Mouse (Mus musculus) limb, embryonic 13.5 days (tissue): ENCODE results near the gene Pnma5. TPM values are rescaled to one million over a fixed set of nuclear protein-coding genes. Genes with fewer than 3 reads are reported as not detected.
"Not testable (repeated sequence)": the region's sequence is repeated elsewhere in the genome, so short reads cannot be mapped to it uniquely, and the experiment has no call there.

Source experiments
- ATAC-seq: fragments of 200-750 bp; cut with Nextera tagmentation; 2 replicates; pipeline ENCODE4 v1.8.0; 2017; ENCODE audit warnings: low read depth, moderate number of reproducible peaks, moderate TSS enrichment; ENCODE audit not compliant: low FRiP score
- H3K27ac ChIP-seq: fragments of 300-500 bp; sonication (generic); 2 replicates; pipeline ENCODE4 v1.5.1; 2015; ENCODE audit warnings: inconsistent platforms, mild to moderate bottlenecking, moderate library complexity
- H3K27me3 ChIP-seq: fragments of 300-500 bp; sonication (generic); 2 replicates; pipeline ENCODE4 v1.6.1; 2015; ENCODE audit warnings: mild to moderate bottlenecking, inconsistent platforms
- H3K36me3 ChIP-seq: fragments of 300-500 bp; sonication (generic); 2 replicates; pipeline ENCODE4 v1.6.1; 2015; ENCODE audit warnings: inconsistent platforms, mild to moderate bottlenecking, moderate library complexity
- H3K4me1 ChIP-seq: fragments of 300-500 bp; sonication (generic); 2 replicates; pipeline ENCODE4 v1.6.1; 2015; ENCODE audit warnings: inconsistent platforms
- H3K4me2 ChIP-seq: fragments of 300-500 bp; sonication (generic); replicated peaks from 2 replicates; pipeline ENCODE4 v1.6.1; 2015; ENCODE audit warnings: inconsistent platforms, mild to moderate bottlenecking, moderate library complexity
- H3K4me3 ChIP-seq: fragments of 300-500 bp; sonication (generic); 2 replicates; pipeline ENCODE4 v1.5.1; 2015; ENCODE audit warnings: moderate library complexity, mild to moderate bottlenecking, inconsistent platforms
- H3K9ac ChIP-seq: fragments of 300-500 bp; sonication (generic); 2 replicates; pipeline ENCODE4 v1.6.1; 2015; ENCODE audit warnings: mild to moderate bottlenecking, inconsistent platforms
- H3K9me3 ChIP-seq: fragments of 300-500 bp; sonication (generic); 2 replicates; pipeline ENCODE4 v1.6.1; 2016; ENCODE audit warnings: inconsistent platforms
- WGBS: fragments of 180-500 bp; shearing (Covaris S2); methylation state at CpG from one replicate; pipeline ENCODE4 v1.1.7; 2015; 5-methylcytosine and 5-hydroxymethylcytosine counted together
- polyA plus RNA-seq: library from polyadenylated mRNA; unstranded; fragments of >200 nt; fragmentation: Nextera tagmentation; extraction: Ambion mirVana; gene quantifications from 2 replicates; pipeline ENCODE4 v1.2.1, GENCODE M21; 2015

Gene Pnma5
- 0.20 and 0.24 TPM in 2 replicates for polyA plus RNA-seq

DNA sequence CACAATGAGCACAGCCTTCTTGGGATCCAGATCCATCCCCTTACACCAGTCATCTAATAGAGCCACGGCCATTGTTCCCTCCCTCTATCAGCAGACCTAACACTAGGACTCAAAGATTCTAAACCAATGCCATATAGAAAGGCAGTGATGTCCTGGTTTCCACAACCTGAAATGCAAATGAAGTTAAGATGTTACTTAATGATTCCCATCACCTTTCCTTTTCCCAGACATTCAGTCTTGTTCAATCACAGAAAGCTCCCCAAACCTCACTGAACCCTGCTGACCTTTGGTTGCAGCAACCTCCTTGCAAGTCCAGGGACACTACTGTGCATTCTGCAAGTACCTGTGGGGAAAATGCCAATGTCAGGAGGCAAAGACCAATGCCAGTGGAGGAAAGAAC is at the start of gene Pnma5:
TSS of gene Pnma5 (minus strand) at position 101 of the 400 bp plus-strand sequence.
- Histone ChIP-seq H3K4me2 (no peak within 1 kb of the TSS), H3K27ac (no peak within 1 kb of the TSS), H3K4me3 (no peak within 1 kb of the TSS), H3K27me3 (peaks cover 9% of the 10 kb centered on the region), H3K4me1 (no peaks in the 10 kb centered on the region), H3K9me3 (no peaks in the 10 kb centered on the region), H3K9ac (no peak within 1 kb of the TSS), H3K36me3 (no peaks in the 10 kb centered on the region)
- 75% methylated on average over 1 of the region's 1 CpGs for WGBS
- no peak for ATAC-seq

DNA sequence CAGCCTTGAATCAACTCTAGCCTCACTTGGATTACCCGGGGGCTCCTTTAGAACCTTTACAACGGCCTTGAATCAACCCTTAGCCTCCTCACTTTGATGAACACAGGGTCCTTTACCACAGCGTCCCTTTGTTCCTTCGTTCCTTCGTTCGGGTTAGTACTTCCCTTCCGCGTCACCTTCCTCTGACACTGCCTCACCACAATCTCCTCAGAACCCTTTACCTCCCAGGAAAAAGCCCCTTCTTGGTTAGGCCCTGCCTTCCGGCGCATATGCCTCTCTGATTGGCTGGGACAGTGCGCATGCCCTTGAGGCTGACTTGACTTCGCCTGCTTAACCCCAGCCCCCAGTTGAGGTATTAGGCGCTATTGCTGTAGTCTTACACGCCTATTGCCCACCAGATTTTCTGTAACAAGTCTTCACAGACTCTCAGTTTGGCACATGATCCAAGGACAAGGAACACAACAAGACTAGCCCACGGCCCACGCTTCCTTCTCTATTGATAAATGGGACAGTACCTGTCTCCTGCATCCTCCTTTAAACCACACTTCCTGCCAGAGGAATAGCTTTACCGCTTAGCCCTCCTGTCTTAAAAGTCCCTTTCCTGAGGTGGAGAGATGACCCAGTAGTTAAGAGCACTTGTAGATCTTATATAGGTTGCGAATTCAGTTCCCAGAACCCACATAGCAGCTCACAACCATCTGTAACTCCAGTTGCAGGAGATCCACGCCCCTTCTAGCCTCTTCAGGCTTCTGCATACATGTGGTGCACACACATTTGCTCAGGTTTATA is 45.6 kb upstream of the Pnma5 start, which contains the start of gene Xlr4a:
TSS of gene Xlr4a (minus strand) at position 212 of the 789 bp plus-strand sequence.
- not testable (repeated sequence) for H3K4me1 ChIP-seq, H3K9ac ChIP-seq, H3K27me3 ChIP-seq, H3K4me2 ChIP-seq, H3K36me3 ChIP-seq, H3K4me3 ChIP-seq, ATAC-seq, H3K9me3 ChIP-seq, H3K27ac ChIP-seq
- 80% methylated on average over 19 of the region's 19 CpGs for WGBS

DNA sequence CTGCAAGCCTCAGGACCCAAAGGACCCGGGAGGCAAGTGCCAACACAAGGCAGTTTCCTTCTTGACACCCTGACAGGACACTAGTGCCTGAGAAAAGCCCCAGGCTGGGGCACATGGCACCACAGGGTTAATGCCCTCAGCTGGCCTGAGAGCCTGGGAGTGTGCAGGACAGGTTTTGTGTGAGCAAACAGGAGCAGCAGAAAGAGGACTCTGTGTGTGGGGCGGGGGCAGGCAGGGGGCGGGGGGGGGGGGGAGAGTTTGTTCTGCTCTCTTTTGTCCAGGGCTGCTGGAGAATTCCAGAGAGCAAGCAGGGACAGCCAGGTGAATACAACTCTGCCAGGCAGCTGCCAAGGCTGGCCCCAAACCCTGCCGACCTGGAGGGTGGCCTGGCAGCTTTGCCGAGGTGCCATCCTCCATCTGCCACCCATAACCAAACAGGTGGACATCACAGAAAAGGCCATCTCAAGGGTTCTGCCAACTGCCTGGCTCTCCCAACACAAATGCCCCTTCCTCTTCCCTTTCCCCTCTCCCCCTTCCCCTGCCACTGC is 29.9 kb upstream of the Pnma5 start:
- not testable (repeated sequence) for H3K9me3 ChIP-seq, H3K27ac ChIP-seq, H3K4me3 ChIP-seq, H3K4me1 ChIP-seq, H3K4me2 ChIP-seq, ATAC-seq, H3K36me3 ChIP-seq, H3K9ac ChIP-seq
- WGBS = no CpG with 5 or more reads among the region's 5 CpGs
- H3K27me3 ChIP-seq = peaks cover 16% of the 10 kb centered on the region; the same call in 1 of the 2 replicates

DNA sequence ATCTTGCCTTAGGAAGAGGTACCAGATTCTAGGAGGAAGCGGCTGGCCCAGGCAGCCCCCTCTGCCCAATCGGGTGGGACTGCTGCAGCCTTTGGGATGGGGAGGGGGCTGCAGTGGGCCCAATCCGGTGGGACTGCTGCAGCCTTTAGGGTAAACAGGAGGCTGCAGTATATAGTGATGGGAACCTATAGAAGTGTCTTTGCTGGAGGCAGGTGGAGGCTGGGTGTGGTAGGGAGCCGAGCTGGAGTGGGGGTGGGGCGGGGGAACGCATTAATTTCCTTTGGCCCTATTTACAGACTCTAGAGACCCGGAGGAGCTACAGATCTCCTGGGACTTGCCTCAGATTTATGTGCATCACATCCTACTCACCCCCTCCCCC is 27.5 kb upstream of the Pnma5 start, which contains the start of gene Pnma3:
TSS of gene Pnma3 (plus strand) at position 373 of the 379 bp plus-strand sequence.
- Histone ChIP-seq H3K36me3 (no peaks in the 10 kb centered on the region), H3K9me3 (no peaks in the 10 kb centered on the region), H3K27me3 (peaks cover 16% of the 10 kb centered on the region; the same call in 1 of the 2 replicates), H3K4me3 (peak within 1 kb of the TSS; percentile 27), H3K9ac (peak within 1 kb of the TSS; percentile 51; the same call in 1 of the 2 replicates), H3K4me2 (peak within 1 kb of the TSS; percentile 59), H3K4me1 (no peaks in the 10 kb centered on the region), H3K27ac (no peak within 1 kb of the TSS)
- WGBS = 22% methylated on average over 7 of the region's 7 CpGs
- no peak for ATAC-seq

DNA sequence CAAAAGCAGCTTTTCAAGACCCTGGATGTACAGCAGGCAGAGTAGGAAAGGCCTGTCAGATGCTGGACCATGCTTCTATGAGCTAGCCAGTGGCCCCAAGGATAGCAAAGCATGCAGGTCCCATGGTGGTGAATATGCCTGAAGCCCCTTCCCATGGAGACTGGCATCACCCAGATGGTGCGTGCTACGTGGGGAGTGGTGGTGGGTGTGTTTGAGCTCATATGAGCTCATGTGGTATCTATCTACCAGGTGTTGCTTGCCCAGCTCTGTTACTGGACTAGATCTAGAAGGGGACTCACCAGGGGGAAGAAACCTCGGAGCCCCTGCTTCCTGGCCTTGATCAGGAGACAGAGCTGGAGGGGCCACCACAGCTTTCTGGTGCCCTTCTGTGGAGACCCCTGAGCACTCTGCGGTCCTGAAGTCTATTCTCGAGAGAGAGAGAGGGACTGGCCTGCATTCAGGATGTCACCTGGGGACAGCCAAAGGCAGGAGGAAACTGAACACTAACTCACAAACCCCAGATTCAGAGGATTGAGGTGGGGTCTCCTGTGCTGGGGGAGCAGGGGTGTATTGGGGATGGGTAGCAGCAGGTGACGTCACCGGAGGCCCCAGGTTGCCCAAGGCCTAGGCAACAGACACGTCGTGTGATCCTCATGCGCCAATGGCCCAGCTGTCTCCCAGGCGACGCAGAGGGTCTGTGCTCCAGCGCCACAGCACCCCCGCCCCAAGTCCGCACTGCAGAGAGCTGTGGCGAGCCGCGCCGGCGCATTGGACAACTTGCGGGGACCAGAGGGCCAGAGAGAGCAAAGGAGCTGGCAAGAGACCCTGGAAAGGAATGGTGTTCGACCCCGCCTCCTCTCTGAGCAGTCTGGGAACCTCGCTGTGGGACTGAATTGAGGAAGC is 26.9 kb upstream of the Pnma5 start:
- Histone ChIP-seq H3K9me3 (no peaks in the 10 kb centered on the region), H3K27me3 (peaks cover 16% of the 10 kb centered on the region; the same call in 1 of the 2 replicates), H3K4me1 (no peaks in the 10 kb centered on the region), H3K4me3 (peak overlapping the region; percentile 27), H3K4me2 (peak overlapping the region; percentile 59), H3K27ac (no peak overlapping the region), H3K36me3 (no peaks in the 10 kb centered on the region), H3K9ac (peak overlapping the region; percentile 51; the same call in 1 of the 2 replicates)
- no peak for ATAC-seq
- WGBS = 38% methylated on average over 24 of the region's 24 CpGs

DNA sequence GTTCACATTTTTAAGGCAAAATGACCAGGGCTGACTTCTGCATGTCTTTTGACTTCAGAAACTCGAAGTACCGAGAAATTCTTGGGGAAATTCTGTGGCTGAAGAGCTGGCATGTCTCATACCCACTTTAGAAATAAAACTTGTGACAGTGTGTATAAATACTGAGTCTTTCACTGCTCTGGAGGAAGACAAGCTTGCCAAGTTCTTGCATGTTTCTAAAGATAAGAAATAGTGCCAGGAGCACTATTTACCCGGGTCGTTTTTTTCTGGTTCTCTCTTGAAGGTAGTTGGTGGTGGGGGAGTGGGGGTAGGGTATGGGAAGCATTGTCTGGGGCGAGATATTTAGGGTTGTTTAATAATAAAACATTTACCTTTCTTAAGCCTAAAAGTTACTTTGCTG is 25.4 kb upstream of the Pnma5 start:
- 51% methylated on average over 5 of the region's 5 CpGs for WGBS
- Histone ChIP-seq H3K36me3 (no peaks in the 10 kb centered on the region), H3K27ac (no peak overlapping the region)

DNA sequence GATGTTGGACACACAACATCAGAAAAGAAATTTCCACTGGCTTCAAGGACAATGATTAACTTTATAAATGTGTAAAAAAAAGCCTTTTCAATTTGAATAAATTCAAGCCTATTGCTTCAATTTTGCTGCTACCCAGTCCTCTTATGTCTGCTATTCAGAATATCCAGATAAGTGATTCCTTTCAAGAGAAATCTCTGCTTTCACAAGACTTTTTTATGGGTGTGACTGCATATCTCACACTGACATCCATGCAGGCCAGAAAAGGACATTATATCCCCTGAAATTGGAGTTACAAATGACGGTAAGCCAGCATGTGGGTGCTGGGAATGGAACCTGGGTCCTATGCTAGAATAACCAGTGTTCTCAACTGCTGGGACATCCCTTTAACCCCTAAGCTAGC is 24.6 kb upstream of the Pnma5 start:
- peaks cover 16% of the 10 kb centered on the region; the same call in 1 of the 2 replicates for H3K27me3 ChIP-seq
- no peak for ATAC-seq
- WGBS = 81% methylated on average over 1 of the region's 1 CpGs

More for the DNA sequence above, 25.4 kb upstream of the Pnma5 start:
- ATAC-seq = no peak
- Histone ChIP-seq H3K9me3 (no peaks in the 10 kb centered on the region), H3K4me3 (no peak overlapping the region), H3K9ac (no peak overlapping the region), H3K4me2 (no peak overlapping the region), H3K27me3 (peaks cover 16% of the 10 kb centered on the region; the same call in 1 of the 2 replicates), H3K4me1 (no peaks in the 10 kb centered on the region)

DNA sequence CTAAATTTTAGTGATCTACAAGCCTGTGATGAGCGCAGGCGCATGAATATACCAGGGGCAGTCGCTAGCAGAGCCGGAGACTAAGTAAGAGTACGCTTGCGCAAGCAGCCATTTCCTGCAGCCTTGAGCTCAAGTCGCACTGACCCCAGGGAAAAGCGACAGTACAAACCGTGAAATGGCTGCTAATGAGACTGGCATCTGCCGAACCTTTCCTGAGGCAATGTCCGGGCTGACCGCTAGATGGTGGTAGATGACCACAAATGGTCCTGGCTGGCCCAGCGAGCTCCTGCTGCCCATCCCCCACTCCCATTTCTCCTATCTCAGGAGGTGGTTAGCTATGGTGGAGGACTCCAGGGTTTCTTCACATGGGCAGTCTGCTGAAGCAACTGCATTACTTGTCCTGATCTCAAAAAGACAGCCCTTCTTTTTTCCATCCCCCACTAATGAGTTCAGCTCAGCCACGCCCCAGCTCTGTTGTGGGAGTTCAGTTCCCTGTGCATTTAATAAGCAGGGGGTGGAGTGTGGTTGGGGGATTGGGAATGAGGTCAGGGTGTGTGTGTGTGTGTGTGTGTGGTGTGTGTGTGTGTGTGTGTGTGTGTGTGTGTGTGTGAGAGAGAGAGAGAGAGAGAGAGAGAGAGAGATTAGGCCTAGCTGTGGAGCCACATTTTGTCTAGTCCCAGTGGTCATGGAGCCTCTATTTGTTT is 17.1 kb upstream of the Pnma5 start:
- Histone ChIP-seq H3K9me3 (no peaks in the 10 kb centered on the region), H3K4me3 (peak overlapping the region; percentile 17; the same call in 1 of the 2 replicates), H3K9ac (no peak overlapping the region), H3K27me3 (0 out of 2 replicates have a peak, but pooled peaks cover 3% of the 10 kb centered on the region), H3K27ac (no peak overlapping the region), H3K4me2 (peak overlapping the region; percentile 43), H3K36me3 (no peaks in the 10 kb centered on the region), H3K4me1 (no peaks in the 10 kb centered on the region)
- 11% methylated on average over 14 of the region's 14 CpGs for WGBS
- ATAC-seq = peak; percentile 91

More for the DNA sequence above, 24.6 kb upstream of the Pnma5 start:
- H3K9ac ChIP-seq = no peak overlapping the region
- no peaks in the 10 kb centered on the region for H3K4me1 ChIP-seq
- H3K27ac ChIP-seq = no peak overlapping the region
- no peaks in the 10 kb centered on the region for H3K36me3 ChIP-seq
- no peak overlapping the region for H3K4me2 ChIP-seq
- H3K9me3 ChIP-seq = no peaks in the 10 kb centered on the region
- H3K4me3 ChIP-seq = no peak overlapping the region

DNA sequence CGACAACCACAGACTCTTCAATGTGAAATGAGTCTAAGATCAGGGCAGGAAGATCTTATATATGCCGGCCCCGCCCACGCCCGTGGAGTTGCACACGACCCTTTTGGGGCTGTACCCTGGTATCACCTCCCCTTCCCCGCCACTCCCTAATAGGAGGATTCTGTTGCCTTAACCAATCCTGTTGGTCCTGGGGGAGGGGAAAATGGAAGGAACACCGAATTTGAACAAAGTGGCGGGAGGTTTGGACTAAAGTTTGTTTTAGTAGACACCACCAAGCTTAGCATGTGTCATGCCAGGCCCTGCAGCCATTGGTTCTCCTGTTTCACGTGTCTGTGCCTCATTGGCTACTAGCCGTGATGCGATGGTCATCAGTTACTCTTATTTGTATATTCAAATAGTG is 2.8 kb upstream of the Pnma5 start:
- WGBS = 81% methylated on average over 12 of the region's 12 CpGs
- H3K27ac ChIP-seq = no peak overlapping the region
- no peak overlapping the region for H3K4me3 ChIP-seq
- H3K9ac ChIP-seq = no peak overlapping the region
- no peaks in the 10 kb centered on the region for H3K4me1 ChIP-seq
- no peaks in the 10 kb centered on the region for H3K36me3 ChIP-seq
- H3K27me3 ChIP-seq = peaks cover 9% of the 10 kb centered on the region
- no peak overlapping the region for H3K4me2 ChIP-seq
- no peaks in the 10 kb centered on the region for H3K9me3 ChIP-seq
- no peak for ATAC-seq

DNA sequence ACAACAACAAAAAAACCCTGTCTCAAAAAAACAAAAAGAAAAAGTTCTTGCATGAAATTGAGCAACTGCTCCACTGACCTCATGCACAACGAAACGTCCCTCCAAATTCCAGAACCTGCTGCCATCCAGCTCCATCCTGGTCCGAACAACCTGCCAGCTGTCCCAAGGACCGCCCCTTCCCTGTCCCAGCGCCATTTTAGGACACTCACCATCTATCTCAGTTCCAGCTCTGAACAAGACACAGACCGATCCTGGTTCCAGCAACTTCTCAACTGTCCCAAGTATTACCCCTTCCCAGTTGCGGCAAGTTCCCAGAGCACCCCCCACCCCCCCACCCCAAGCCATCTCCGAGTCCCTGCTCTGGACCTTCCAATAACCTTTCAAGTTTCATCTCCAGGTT is 1.9 kb upstream of the Pnma5 start:
- Histone ChIP-seq H3K4me2 (no peak overlapping the region), H3K36me3 (no peaks in the 10 kb centered on the region), H3K4me1 (no peaks in the 10 kb centered on the region), H3K27ac (no peak overlapping the region), H3K4me3 (no peak overlapping the region), H3K27me3 (peaks cover 9% of the 10 kb centered on the region), H3K9ac (no peak overlapping the region), H3K9me3 (no peaks in the 10 kb centered on the region)
- no peak for ATAC-seq
- WGBS = 86% methylated on average over 8 of the region's 8 CpGs

DNA sequence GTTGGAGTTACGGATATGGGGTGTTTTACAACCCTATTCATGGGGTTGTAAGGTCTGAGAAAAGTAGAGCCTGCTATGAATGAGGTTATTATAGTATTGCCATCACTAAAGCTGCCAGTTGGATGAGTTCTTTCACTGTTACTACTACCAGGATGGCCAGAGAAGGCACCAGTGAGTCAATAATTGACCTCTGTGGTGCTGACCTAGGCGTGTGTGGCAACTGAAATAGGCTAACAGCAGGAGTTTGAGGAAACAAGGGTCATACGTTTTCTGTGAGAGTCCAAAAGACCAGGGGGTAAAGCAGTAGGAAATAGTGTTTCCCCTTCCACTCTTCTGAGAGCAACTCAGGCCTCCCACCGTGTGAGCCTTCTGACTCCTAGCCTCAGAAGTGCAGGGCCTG is 24.1 kb downstream of the Pnma5 start:
- Histone ChIP-seq H3K4me1 (no peaks in the 10 kb centered on the region), H3K27ac (no peak overlapping the region), H3K9me3 (no peaks in the 10 kb centered on the region), H3K4me2 (no peak overlapping the region), H3K36me3 (no peaks in the 10 kb centered on the region), H3K27me3 (no peaks in the 10 kb centered on the region; the same call in 1 of the 2 replicates), H3K9ac (no peak overlapping the region), H3K4me3 (no peak overlapping the region)
- no peak for ATAC-seq
- 64% methylated on average over 4 of the region's 4 CpGs for WGBS
